Mouse (Mus musculus) forebrain, embryonic 16.5 days (tissue): ENCODE results near the gene Podxl2. TPM values are rescaled to one million over a fixed set of nuclear protein-coding genes. Genes with fewer than 3 reads are reported as not detected.

Experiments used
- ATAC-seq: fragments of 200-750 bp; cut with Nextera tagmentation; 2 replicates; pipeline ENCODE4 v1.8.0; 2017; ENCODE audit warnings: mild to moderate bottlenecking, moderate library complexity
- H3K27ac ChIP-seq: fragments of 300-500 bp; sonication (generic); 2 replicates; pipeline ENCODE4 v1.5.1; 2014; ENCODE audit warnings: low read length, control low read depth
- H3K27me3 ChIP-seq: fragments of 300-500 bp; sonication (generic); replicated peaks from 2 replicates; pipeline ENCODE4 v1.6.1; 2014; ENCODE audit warnings: low read length; ENCODE audit not compliant: control insufficient read depth, insufficient read depth
- H3K36me3 ChIP-seq: fragments of 300-500 bp; sonication (generic); 2 replicates; pipeline ENCODE4 v1.6.1; 2014; ENCODE audit not compliant: control insufficient read depth, insufficient read depth
- H3K4me1 ChIP-seq: fragments of 300-500 bp; sonication (generic); replicated peaks from 2 replicates; pipeline ENCODE4 v1.6.1; 2014; ENCODE audit warnings: low read length; ENCODE audit not compliant: control insufficient read depth, insufficient read depth
- H3K4me2 ChIP-seq: fragments of 300-500 bp; sonication (generic); 2 replicates; pipeline ENCODE4 v1.6.1; 2014; ENCODE audit warnings: mild to moderate bottlenecking, low read length, control low read depth
- H3K4me3 ChIP-seq: fragments of 300-500 bp; sonication (generic); replicated peaks from 2 replicates; pipeline ENCODE4 v1.5.1; 2014; ENCODE audit warnings: mild to moderate bottlenecking, low read length, control low read depth
- H3K9ac ChIP-seq: fragments of 300-500 bp; sonication (generic); replicated peaks from 2 replicates; pipeline ENCODE4 v1.6.1; 2014; ENCODE audit warnings: low read depth, low read length, control low read depth
- H3K9me3 ChIP-seq: fragments of 300-500 bp; sonication (generic); 2 replicates; pipeline ENCODE4 v1.6.1; 2016; ENCODE audit warnings: low read length; ENCODE audit not compliant: control insufficient read depth
- WGBS: fragments of 180-500 bp; shearing (Covaris S2); extraction: QIAGEN DNeasy Blood & Tissue Kit; methylation state at CpG from one replicate; pipeline ENCODE4 v1.1.7; 2014; 5-methylcytosine and 5-hydroxymethylcytosine counted together
- polyA plus RNA-seq: library from polyadenylated mRNA; unstranded; fragments of >200 nt; fragmentation: Nextera tagmentation; extraction: Ambion mirVana; gene quantifications from 2 replicates; pipeline ENCODE4 v1.2.1, GENCODE M21; 2015

Podxl2 gene
- polyA plus RNA-seq, 1 experiment from 2014 or later: 647 TPM

DNA sequence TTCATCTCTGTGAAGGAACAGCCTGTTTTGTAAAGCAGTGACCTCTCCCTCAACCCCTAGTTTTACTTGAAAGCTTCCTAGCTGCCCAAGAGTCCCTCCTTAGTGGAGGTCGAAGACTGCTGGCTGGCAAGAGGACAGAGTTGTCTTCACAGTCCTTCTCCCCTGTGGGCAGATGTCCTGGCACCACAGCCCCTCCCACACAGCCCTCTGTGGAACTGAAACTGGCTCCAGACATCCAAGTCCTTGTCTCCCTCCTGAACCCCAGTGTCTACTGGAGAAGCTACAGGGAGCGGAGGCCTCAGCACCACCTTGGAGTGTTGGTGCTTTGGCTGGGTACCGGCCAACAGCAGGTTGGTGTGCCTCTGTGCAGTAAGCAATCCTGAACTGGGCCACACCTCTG lies 59.4 kb downstream of the Podxl2 start:
- no peaks in the 10 kb centered on the region for H3K9me3 ChIP-seq
- no peak overlapping the region for H3K4me2 ChIP-seq
- WGBS: 86% methylated on average over 3 of the region's 3 CpGs
- H3K9ac ChIP-seq: no peak overlapping the region
- no peaks in the 10 kb centered on the region for H3K27me3 ChIP-seq
- H3K4me3 ChIP-seq: no peak overlapping the region
- ATAC-seq: no peak
- H3K4me1 ChIP-seq: no peaks in the 10 kb centered on the region
- H3K27ac ChIP-seq: no peak overlapping the region
- H3K36me3 ChIP-seq: no peaks in the 10 kb centered on the region

DNA sequence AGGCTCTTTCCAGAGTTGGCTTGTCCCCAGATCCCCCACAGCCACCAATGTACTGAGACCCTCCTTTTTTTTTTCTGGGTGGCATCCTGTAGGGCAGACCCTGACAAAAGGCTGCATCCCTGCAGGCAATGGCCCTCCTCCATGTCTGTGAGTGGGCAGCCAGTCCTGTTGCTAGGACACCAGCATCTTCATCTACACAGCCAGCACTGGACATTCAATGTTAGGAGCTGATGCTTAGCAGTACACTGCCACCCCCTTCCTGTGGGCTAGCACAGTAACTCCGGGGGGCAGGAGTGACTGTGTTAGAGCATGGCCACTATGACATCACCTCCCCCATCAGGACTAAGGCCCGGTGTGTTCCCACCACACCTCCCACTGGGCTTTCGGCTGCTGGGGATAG lies 59.8 kb downstream of the Podxl2 start:
- Histone ChIP-seq H3K27me3 (no peaks in the 10 kb centered on the region), H3K4me1 (no peaks in the 10 kb centered on the region), H3K9ac (no peak overlapping the region), H3K27ac (no peak overlapping the region), H3K4me3 (no peak overlapping the region), H3K4me2 (no peak overlapping the region), H3K36me3 (no peaks in the 10 kb centered on the region), H3K9me3 (no peaks in the 10 kb centered on the region)
- ATAC-seq: peak; percentile 45; the same call in 1 of the 2 replicates
- 62% methylated on average over 3 of the region's 3 CpGs for WGBS

DNA sequence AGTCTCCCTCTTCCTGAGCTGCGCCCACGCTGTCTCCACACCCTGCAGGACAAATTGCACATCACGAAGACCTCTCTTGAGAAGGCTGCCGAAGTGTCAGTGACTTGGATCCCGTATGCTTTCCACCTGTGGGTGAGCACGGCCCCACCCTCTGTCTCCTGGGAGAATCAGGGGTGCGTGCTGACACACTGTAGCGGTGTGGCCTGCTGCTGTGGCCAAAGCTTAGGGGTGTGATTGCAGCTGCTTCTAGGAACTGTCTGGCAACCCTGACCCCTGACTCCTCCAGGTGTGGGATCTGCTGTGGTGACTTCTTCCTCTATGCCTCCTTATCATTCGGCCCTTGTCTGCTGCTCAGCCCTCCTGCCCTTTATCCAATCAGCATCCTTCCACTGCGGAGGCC lies 61.0 kb downstream of the Podxl2 start:
- Histone ChIP-seq H3K27ac (no peak overlapping the region), H3K4me1 (0 out of 2 replicates have a peak, but pooled peaks cover 2% of the 10 kb centered on the region), H3K4me3 (no peak overlapping the region), H3K36me3 (no peaks in the 10 kb centered on the region), H3K9me3 (no peaks in the 10 kb centered on the region), H3K9ac (no peak overlapping the region), H3K4me2 (no peak overlapping the region), H3K27me3 (no peaks in the 10 kb centered on the region)
- WGBS: 83% methylated on average over 10 of the region's 10 CpGs
- ATAC-seq: no peak

DNA sequence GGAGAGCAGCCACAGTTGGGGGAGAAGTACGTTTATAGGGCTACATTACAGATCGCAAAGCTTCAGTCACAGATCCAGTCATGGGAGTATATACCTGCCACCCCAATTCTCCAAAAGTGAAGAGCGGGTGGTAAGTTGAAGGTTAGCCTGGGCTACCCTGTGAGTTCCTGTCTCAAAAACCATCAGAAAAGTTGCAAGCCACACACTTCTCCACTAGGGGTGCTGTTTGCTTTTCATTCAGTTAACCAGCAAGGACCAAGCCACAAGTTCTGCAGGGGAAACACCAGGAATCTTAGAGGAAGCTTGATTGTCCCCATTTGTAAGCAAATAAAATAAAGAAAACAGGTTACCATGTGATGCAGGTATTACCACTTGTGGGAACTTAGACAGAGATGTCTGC lies 62.0 kb downstream of the Podxl2 start:
- H3K9ac ChIP-seq: no peak overlapping the region
- 0 out of 2 replicates have a peak, but pooled peaks cover 2% of the 10 kb centered on the region for H3K4me1 ChIP-seq
- no peaks in the 10 kb centered on the region for H3K27me3 ChIP-seq
- no peak overlapping the region for H3K27ac ChIP-seq
- no peaks in the 10 kb centered on the region for H3K9me3 ChIP-seq
- H3K4me3 ChIP-seq: no peak overlapping the region
- no peaks in the 10 kb centered on the region for H3K36me3 ChIP-seq
- ATAC-seq: no peak
- 76% methylated on average over 3 of the region's 3 CpGs for WGBS
- no peak overlapping the region for H3K4me2 ChIP-seq

DNA sequence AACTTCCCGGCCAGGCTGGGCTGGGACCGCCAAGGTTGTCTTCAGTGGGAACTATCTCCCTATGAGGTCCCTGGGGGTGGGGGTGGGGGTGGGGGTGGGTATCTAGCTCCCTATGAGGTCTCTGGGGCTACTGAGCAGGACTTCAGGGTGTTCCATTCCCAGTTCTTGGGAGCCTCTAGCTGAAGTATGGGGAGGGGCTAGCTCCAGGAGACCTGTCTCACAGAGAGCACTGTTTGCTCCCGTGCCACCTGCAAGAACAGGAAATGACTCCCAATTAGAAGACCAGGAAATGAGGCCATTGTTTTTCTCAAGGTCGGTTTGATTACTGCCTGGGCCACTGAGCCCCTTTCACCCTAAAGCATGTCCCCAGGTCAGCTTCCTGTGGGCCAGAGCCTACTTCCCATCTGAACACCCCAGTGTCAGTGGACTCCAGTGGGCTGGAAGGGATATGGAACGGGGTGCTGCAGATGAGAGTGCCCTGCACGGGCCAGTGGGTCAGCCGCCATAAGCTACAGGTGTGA lies 62.9 kb downstream of the Podxl2 start:
- ATAC-seq: no peak
- no peak overlapping the region for H3K4me3 ChIP-seq
- H3K4me1 ChIP-seq: 0 out of 2 replicates have a peak, but pooled peaks cover 2% of the 10 kb centered on the region
- no peak overlapping the region for H3K9ac ChIP-seq
- H3K27ac ChIP-seq: no peak overlapping the region
- WGBS: 73% methylated on average over 7 of the region's 7 CpGs
- H3K9me3 ChIP-seq: no peaks in the 10 kb centered on the region
- no peaks in the 10 kb centered on the region for H3K27me3 ChIP-seq
- H3K36me3 ChIP-seq: no peaks in the 10 kb centered on the region
- H3K4me2 ChIP-seq: no peak overlapping the region

DNA sequence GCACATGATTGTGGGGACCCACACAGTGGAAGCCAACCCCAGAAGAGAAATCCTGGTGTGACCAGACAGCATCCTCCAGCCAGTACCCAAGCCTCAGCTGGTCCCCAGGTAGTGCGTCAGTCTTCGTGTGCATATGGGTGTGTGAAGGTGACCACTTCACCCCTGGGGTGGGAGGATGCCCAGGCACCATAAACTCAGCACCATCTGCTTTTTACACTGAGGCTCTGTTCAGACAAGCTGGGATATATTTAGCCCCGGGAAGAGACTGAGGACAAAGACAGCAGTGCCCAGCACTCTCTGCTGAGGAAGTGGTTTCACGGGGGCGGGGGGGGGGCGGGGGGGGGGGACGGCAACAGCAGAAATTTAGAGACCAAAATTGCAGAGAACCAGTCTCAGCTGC lies 63.4 kb downstream of the Podxl2 start:
- no peak overlapping the region for H3K4me2 ChIP-seq
- no peak overlapping the region for H3K4me3 ChIP-seq
- no peaks in the 10 kb centered on the region for H3K9me3 ChIP-seq
- no peaks in the 10 kb centered on the region for H3K27me3 ChIP-seq
- 0 out of 2 replicates have a peak, but pooled peaks cover 2% of the 10 kb centered on the region for H3K4me1 ChIP-seq
- H3K36me3 ChIP-seq: no peaks in the 10 kb centered on the region
- 62% methylated on average over 7 of the region's 7 CpGs for WGBS
- H3K9ac ChIP-seq: no peak overlapping the region
- no peak for ATAC-seq
- no peak overlapping the region for H3K27ac ChIP-seq

DNA sequence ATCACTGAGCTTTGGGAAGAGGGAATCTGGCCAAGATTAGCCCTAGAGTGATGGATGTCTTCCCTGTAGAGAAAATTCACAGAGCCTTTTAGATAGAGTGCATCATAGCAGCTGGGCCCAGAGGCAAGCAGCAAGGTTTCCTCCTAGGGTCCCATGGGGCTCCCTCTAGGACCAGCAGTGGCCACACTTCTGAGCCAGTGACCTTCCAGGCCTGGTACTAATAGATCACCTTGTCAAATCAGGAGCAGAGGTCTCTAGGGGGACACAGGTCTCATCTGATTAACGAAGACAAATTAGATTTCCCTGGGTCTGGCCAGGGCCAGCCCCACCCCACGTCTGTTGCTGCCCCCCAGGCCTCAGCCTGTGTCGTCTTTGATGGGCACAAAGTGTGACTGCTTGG lies 64.6 kb downstream of the Podxl2 start:
- H3K9ac ChIP-seq: no peak overlapping the region
- no peak for ATAC-seq
- H3K27ac ChIP-seq: no peak overlapping the region
- H3K4me1 ChIP-seq: 0 out of 2 replicates have a peak, but pooled peaks cover 2% of the 10 kb centered on the region
- H3K27me3 ChIP-seq: no peaks in the 10 kb centered on the region
- WGBS: 66% methylated on average over 3 of the region's 3 CpGs
- H3K4me2 ChIP-seq: no peak overlapping the region
- H3K36me3 ChIP-seq: no peaks in the 10 kb centered on the region
- H3K9me3 ChIP-seq: no peaks in the 10 kb centered on the region
- no peak overlapping the region for H3K4me3 ChIP-seq

DNA sequence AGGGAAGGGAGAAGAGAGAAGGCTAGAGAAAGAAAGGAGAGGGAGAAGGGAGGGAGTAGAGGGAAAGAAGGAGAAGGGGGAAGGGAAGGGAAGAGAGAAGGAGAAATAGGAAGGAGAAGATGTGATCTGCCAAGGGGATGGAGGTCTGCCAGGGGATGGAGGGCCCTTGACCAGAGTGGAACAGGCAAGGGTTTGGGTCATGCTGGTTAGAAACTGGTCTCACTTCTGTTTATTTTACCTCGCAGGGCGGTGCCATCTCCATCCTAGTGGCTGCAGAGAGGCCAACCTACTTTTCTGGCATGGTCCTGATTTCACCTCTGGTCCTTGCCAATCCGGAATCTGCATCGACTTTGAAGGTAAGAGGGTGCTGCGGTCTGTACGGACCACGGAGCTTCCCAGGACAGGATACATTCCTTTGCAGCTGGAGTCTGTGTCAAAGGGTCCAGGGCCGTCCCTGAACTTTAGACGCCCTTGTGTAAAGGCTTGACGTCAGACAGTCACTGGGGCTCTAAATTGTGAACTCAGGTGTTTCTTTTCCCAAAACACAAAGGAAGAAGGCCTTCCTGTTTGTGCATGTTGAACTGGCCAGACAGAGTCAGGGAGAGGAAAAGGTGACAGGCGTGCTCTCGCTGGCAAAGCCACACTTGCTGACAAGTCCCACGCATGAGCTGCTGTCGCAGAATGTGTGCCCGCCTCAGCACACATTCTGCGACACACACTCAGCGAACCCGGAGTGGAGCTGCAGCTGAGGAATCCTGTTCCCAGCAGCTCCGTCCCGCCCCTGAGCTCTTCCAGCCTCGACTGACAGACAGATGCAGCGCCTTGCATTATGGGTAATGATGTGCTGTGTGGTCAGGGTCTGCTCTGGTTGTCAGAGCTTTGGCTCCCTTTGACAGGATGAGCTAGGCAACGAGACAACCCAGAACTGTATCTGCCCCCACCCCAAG lies 65.5 kb downstream of the Podxl2 start:
- ATAC-seq: peak; percentile 51; the same call in 1 of the 2 replicates
- 0 out of 2 replicates have a peak, but pooled peaks cover 2% of the 10 kb centered on the region for H3K4me1 ChIP-seq
- H3K4me2 ChIP-seq: no peak overlapping the region
- no peaks in the 10 kb centered on the region for H3K36me3 ChIP-seq
- no peaks in the 10 kb centered on the region for H3K27me3 ChIP-seq
- WGBS: 72% methylated on average over 23 of the region's 23 CpGs
- no peak overlapping the region for H3K27ac ChIP-seq
- H3K4me3 ChIP-seq: no peak overlapping the region
- H3K9ac ChIP-seq: no peak overlapping the region
- no peaks in the 10 kb centered on the region for H3K9me3 ChIP-seq

DNA sequence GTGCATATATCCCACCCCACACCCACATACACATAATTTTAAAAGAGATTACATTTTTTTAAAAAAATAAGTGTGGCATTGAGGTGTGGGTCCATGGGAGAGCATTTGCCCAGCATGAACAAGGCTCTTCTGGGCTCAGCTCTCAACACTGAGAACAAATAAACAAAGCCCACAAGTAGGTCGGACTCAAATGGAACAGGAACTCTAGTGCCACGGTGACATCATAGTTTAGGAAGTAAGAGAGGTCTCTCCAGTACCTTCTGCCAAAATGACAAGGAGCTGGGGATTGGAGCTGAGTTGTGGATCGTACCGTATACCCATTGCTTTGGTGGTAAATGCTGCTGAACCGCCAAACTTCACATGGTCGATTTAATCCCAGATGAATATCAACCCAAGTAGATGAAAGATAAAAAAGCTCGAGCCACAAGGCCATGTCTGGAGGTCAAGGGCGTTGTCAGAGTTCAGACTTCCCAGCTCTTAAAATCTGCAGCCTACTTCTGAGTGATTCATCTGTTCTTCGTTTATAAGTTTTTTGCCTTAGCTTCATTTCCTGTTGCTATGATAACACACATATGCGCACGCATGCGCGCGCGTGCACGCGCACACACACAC lies 69.8 kb downstream of the Podxl2 start:
- no peak for ATAC-seq
- Histone ChIP-seq H3K9me3 (no peaks in the 10 kb centered on the region), H3K27me3 (no peaks in the 10 kb centered on the region), H3K4me2 (no peak overlapping the region), H3K4me3 (no peak overlapping the region), H3K9ac (no peak overlapping the region), H3K27ac (no peak overlapping the region), H3K4me1 (peaks cover 7% of the 10 kb centered on the region; the same call in 1 of the 2 replicates), H3K36me3 (no peaks in the 10 kb centered on the region)
- WGBS: 89% methylated on average over 17 of the region's 17 CpGs
